In genomic region chr4:124714545-124715481, GRCm38 (mm10) we compare ENCODE assay signal across 8 mouse cellular contexts. TPM values are rescaled to one million over a fixed set of nuclear protein-coding genes. Genes with fewer than 3 reads are reported as not detected.
DNase-seq lines count a peak whose midpoint lies in the region; ATAC-seq and TF ChIP-seq lines count a peak whose summit lies in the region.

Gene Sf3a3 (plus strand): TSS chr4:124714776.

- peak; percentile 68 for TF ChIP-seq CTCF in cortical plate, adult 2 months (IDR thresholded peaks at IDR 0.05; ENCODE audit: extremely low read depth, insufficient read depth, low read length)

- DNase-seq in gastrocnemius, adult 8-10 months (ENCODE audit: low spot score in 2 of 2): peak; percentile 90 to 91
- peak; percentile 97 for DNase-seq in induced T-regulatory cell, adult 2 months (ENCODE audit: low read depth)
- DNase-seq in left cerebral cortex, adult 9 months (ENCODE audit: low spot score in 2 of 2): peak; percentile 86 to 97
- DNase-seq in right cerebral cortex, postnatal 14 days: peak; percentile 91
- DNase-seq in urinary bladder, postnatal 36 days (ENCODE audit: low spot score in 2 of 2): peak; percentile 91 to 95

- no peak; the same call in 1 of the 2 replicates for TF ChIP-seq POLR2A in cortical plate, adult 2 months (IDR thresholded peaks at IDR 0.05; ENCODE audit: extremely low read depth, insufficient read depth, low read length)

- peak within 1 kb of the TSS; percentile 67 for H3K4me3 ChIP-seq in cortical plate, adult 2 months (ENCODE audit: insufficient read depth, low read length)

- ATAC-seq in activated CD4-positive, CD25-positive, alpha-beta regulatory T cell, adult 4 months: peak; percentile 95
- ATAC-seq in megakaryocyte progenitor cell, adult 5-6 weeks (replicated peaks; ENCODE audit: poor library complexity): peak; percentile 92

- no peak within 1 kb of the TSS for H3K27ac ChIP-seq in cortical plate, adult 2 months (ENCODE audit: insufficient read depth, low read length)

- peaks cover 3% of the 10 kb centered on the region; the same call in 1 of the 2 replicates for H3K4me1 ChIP-seq in cortical plate, adult 2 months (ENCODE audit: control insufficient read depth, insufficient read depth, low read length)

RNA-seq across cellular contexts. Expression of gene Sf3a3, which starts in this region (rescaled TPM):
- 100 to 1,000 TPM; 108 to 125 TPM for polyA plus RNA-seq in activated CD4-positive, CD25-positive, alpha-beta regulatory T cell, adult 4 months (2017; shearing (Covaris generic))
- 33.9 and 35.4 TPM in 2 replicates for polyA plus RNA-seq in cortical plate, adult 2 months (2012; rRNA removed)
- 10 to 100 TPM in 2 of 4 experiments, 1 to 10 TPM in 2; 9.5 to 12.8 (median 10.2) TPM for total RNA-seq in gastrocnemius, adult 8-10 months (2022)
- 98.5 and 113 TPM in 2 replicates for total RNA-seq in megakaryocyte progenitor cell, adult 5-6 weeks (2015)
- 158 and 175 TPM in 2 replicates for total RNA-seq in megakaryocyte progenitor cell, adult 5-6 weeks (2017)

Comparison
In these comparisons a context has a peak if more than half of its experiments do, and no peak if none do; other contexts are left out.
1. RNA of gene Sf3a3 (total RNA-seq): 98.5 to 175 TPM in megakaryocyte progenitor cell, adult 5-6 weeks; 9.5 to 12.8 TPM in gastrocnemius, adult 8-10 months; every median in the first group is over 4 times any median in the second.
2. Peak in every context shown above with its lines, with median percentiles within 50 percentile points of each other: DNase-seq.